Mouse (Mus musculus) small intestine, adult 2 months (tissue): ENCODE results near the gene AW822073.

ENCODE experiments used
- CTCF ChIP-seq: fragments of 200-500 bp; IDR thresholded peaks from 2 replicates; pipeline ENCODE4 v1.5.1; 2012; ENCODE audit warnings: low read depth, mild to moderate bottlenecking, control low read depth, inconsistent platforms, low read length, moderate library complexity, mixed read lengths; ENCODE audit not compliant: insufficient replicate concordance, insufficient read length; ENCODE audit errors: extremely low read depth
- POLR2A ChIP-seq: fragments of 200-500 bp; IDR thresholded peaks from 2 replicates; pipeline ENCODE4 v1.6.1; 2012; ENCODE audit warnings: low read depth, mild to moderate bottlenecking, control low read depth, inconsistent platforms, low read length, moderate library complexity

DNA sequence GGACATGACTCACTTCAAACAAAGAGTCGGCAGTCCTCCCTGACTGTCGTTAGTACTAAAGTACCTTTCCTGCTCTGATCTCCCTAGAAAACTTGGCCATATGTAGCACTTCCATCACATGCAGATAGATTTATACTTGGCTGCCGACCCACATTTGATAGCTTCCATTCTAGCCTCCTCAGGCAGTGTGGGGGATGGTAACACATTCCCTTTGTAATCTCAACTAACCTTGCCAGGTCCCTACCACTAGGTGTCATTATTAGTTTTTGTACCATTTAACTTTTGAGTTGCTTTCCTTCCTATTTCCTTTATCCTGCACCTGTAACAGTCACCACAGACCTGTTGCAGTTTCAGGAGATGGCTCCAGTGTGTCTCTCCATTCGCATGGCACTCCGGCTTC, 33.7 kb upstream of the AW822073 start:
- no peak for TF ChIP-seq POLR2A
- TF ChIP-seq CTCF = peak; percentile 13; the same call in 1 of the 2 replicates
